Mouse (Mus musculus): ENCODE data around the gene Myoz1.

Gene Myoz1

DNA sequence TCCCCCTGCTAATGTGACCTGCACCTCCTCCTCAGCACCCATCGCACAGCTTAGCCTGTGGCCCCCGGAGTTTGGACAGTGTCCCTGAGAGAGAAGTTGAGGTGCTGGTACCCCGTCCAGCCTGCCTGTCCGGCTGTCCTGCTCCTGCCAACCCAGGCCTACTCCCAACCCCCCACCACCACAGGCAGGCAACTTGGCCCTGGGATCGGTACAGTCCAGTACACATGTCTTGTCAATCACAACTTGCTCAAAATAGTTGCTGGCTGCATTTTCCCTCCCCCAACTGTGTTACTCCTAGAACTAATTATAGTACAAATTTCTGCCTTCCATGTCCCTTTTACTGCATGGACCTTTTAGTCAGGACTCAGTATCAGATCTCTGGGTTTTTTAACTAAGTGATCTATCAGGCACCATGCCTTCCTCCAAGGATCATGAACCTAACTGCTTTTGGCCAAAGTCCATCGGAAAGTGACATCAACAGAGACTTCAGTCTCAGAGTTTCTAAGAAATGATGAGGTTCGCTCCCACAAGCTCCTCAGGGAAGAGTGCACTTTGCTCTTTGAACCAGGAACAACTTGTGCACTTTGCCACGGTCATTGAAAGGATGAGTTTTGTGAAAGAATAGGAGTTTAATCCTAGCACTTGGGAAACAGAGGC lies 11.9 kb upstream of the Myoz1 start, which contains the start of gene Synpo2l:
Gene Synpo2l, minus strand, starts transcription at position 201 of the 657 bp plus-strand sequence.
- peak; percentile 59 for DNase-seq

DNA sequence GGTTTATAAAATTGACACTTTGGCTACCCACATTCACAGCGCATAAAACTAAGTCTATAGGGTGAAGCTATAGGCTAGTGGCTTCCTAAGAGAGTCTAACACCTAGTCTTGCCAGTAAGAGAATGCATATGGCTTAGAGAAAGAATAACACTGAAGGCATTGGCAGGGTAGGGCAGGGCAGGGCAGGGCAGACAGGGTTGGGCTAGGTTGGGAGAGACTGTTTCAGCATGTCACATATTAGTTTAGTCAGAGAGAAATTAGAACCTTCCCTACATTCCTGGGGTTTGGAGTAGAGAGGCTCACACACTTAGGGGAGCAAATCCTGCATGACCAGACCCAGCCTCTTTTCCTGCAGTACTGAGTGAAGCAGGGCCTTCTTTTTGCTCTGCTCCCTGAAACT lies 11.1 kb upstream of the Myoz1 start:
- no peak for DNase-seq

DNA sequence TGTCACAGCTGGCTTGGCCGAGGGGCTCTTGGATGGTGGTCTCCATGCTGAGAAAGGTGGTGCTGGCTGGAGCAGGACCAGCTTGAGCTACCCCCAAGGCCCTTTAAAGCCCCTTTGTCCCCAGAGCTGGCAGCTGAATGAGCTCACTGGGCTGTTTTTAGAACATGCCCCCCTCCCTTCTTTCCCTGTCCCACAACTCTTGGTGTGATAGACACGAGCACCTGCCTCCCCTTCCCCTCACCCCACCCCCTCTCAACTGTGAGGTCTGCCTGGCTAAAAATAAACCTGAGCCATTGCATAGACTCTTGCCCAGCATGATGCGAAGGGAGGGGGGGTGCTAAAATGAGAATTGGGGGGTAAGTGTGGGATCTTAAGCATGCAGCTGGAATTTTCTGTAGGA lies 8.1 kb upstream of the Myoz1 start:
- DNase-seq, result no peak

DNA sequence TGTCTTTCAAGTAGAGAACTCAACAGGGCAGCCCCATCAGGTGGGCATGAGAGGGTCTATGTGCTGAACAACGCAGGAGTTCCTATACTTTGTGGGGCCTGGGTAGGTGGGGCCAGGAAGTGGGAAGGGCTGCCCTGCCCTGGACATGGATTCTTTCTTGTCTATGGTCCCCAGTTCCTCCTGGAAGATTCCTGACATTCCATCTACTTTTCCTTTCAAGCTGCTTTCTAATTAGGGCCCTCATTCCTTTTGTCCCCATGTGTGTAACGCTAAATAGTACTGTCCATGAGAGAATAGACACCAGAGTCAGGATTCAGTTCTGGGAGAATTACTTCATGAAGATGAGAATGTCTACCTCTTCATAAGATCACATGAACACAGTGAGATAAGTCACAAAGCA lies 7.3 kb upstream of the Myoz1 start:
- no peak for DNase-seq

DNA sequence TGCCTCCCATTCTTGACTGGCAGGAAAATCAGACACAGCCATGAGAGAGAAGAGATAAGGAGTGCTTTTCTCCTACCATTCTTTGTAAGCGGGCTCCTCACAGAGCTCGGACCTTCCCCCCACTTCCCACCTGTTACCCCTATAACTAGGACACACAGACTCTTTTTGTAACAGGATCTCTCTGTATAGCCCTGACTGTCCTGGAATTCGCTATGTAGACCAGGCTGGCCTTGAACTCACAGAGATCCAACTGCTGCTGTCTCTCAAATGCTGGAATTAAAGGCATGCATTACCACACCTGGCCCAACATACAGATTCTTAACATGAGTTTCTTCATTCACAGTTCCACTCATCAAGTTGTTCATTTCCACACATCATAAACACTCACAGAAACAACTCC lies 6.4 kb upstream of the Myoz1 start:
- DNase-seq, result no peak

DNA sequence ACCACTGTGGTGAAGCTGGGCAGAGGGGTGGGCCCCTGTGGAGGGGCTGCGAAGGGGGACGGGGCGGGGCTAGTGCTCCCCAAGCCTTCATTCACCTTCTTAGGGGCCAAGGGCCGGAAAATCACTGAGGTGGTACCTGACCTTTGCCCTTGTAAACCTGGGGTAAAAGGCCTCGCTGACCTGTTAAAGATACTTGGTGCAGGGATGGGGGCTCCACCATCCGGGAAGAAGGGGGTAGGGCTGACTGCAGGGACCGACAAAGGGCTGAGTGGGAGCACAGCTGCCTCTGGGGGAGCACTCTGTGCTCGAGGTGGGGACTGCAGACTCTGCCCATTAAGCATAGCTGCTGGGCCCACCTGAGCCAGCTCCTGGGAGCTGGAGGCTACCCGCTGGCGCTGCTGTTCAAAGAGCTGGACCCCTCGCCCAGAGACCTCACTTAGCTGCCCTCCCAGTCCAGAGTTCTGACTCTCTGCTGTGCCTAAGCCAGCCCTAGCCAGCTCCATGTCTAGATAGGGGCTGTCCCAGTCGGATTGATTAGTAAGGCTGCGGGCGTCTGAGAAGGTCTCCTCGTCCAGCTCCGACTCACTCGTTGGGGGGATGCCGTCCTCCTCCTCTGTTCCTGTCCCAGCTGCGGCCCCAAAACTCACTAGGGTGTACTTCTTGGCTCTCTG lies 5.5 kb upstream of the Myoz1 start:
- no peak for DNase-seq

DNA sequence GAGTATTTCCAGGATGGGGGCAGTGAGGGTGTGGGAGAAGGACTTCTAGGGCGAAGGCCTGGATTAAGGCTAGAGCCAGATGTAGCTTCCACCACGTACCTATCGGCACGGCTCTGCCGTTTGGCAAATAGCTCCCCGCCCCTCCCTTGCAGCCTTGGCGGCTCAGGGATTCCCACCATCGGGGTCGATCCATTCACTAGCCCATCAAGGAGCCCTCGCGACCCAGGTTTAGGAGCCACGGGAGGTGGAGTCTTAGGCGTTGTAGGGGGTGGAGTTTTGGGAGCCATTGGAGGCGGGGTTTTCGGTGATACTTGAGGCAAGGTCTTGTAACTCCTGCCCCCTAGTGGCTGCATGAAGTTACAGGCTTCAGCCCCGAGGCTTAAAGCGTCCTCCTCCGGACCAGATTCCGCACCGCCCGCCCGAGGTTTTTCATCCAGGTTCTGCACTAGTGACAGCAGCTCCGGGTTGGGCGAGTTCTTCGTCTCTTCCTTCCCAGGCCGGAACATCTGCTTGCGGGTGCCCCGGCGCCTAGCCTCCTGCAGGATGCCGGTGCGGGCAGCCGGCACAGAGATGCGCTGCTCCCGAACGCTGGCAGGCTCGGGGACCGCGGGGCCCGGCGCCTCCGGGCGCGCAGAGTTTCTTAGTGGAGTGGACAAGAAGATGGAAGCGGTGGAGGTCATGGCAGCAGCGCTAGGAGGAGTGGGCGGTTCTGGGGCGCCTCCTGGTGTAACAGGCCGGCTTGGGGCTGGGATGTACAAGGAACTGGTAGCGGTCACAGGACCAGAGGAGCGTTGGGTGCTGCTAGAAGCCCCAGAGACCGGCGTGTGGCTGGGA lies 4.7 kb upstream of the Myoz1 start:
- DNase-seq, result peak; percentile 95

DNA sequence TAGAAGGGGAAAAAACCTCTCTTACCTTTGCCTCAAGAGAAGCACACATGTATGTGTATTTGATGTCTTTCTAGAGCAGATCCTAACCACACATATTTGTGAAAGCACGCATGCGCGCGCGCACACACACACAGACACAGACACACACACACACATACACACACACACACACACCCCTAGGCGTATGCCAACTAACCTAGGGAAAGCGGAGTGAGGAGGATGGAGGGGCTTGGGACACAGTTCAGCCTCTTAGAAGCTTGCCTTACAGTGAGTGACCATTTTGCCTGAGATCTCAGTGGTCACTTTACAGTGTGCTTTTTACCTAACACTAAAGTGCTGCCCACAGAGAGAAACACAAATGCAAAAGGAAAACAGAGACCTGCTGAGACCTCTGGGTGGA lies 3.3 kb upstream of the Myoz1 start:
- DNase-seq, result no peak

DNA sequence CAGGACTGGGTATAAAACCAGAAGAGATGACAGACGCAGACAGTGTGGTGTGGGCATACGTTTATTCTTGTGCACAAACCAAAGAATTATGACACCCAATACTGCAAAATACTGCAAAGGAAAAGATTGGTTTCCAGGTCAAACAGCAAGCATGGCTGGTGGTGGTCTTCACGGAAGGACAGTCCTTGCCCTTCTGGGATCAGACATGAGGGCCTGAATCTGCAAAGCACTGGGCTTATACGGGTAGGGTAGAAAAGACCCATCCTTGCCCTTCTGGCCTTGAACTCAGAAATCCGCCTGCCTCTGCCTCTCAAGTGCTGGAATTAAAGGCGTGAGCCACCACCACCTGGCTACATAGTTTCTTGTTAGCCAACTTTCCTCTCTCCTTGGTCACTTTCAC lies 2.6 kb upstream of the Myoz1 start:
- DNase-seq, result no peak

DNA sequence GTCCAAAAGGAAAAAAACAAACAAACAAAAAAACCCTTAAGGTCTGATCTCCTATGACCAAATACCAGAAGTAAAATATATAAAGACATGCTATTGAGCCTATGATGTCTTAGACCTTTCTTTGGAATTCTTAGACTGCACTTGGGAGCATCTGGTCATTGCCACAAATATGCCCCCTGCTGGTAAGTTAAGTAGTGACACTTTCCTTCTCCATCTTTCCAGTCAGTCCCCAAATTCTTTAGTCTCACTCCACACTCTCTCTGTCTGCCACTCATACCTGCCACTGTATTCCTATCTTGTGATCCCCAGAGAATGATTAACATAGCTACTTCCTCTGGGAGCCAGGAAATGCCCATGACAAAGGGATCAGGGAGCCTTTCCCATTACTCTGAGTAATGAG lies 2.0 kb upstream of the Myoz1 start:
- DNase-seq, result peak; percentile 64

DNA sequence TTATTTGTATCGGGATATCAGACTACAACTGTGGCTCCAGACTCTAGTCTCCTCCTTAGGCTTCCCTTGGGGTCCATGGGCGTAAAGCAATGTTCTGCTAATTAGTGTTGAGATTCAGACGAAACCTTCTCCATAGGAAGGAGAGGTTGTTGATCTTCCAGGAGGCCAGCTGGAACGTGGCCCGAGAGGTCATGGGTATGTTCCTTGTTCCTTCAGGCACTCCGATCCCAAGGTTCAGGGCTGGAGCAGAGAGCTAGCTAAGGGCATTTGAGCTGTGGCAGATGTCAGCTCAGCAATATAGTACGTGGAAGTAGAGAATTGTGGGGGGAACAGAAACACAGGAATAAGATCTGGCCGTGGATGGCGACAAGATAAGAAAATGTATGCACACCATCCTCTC lies 609 bp downstream of the Myoz1 start:
- no peak for DNase-seq

DNA sequence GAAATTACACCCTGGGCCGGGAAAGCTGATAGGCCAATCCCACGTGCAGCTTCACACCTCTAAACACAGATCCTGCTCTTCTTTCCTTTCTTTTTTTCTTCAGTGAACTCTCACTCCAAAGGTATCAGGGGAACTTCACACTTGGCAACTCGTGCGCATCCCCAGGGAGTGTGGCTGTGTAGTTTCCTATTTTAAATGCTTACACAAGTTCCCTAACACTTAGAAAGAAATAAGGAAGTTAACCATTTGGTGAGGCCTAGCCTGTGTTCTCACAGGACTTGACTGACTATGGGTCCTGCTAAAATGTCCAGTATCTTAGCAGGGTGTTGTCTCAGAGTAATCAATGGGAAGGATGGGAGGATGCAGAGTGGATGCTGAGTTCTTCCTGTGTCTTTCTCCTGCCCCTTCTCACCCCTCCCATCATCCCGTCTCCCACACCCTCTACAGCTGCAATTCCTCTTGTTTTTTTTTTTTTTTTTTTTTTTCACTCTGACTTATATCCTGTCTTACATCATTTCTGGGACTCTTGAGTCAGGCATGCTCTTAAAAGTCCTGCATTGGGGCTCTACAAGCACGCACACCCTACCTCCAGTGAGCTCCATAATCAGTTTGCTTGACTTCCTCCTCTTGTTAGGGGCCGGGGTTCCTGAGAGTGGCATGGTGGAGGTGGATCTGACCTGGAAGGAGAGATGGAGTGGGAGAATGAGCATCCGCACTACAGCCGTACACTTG lies 1.5 kb downstream of the Myoz1 start:
- DNase-seq, result no peak

DNA sequence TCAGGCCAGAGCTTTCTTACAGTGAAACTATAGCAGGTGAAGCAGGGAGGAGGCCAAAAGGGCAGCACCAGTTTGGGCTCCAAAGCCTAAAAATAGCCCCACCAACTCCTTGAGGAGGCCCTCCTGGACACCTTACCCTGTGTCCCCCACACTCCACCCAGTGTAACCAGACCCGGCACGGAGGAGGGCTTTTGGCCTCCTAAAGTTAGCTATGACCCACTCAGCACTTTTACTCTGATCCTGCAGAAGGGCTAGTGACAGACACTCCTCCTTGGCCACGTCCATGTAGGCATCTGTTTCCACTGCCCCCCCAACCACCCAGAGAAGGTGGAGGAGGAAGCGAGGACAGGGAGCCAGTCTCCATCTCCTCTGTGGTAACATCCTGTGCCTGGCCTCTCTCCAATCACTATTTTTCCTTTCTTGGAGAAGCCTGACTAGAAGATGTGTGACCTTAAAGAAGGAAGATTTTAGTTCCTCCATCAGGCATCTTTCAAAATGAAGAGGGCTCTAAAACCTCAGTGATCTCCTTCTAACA lies 4.6 kb downstream of the Myoz1 start:
- DNase-seq, result no peak

DNA sequence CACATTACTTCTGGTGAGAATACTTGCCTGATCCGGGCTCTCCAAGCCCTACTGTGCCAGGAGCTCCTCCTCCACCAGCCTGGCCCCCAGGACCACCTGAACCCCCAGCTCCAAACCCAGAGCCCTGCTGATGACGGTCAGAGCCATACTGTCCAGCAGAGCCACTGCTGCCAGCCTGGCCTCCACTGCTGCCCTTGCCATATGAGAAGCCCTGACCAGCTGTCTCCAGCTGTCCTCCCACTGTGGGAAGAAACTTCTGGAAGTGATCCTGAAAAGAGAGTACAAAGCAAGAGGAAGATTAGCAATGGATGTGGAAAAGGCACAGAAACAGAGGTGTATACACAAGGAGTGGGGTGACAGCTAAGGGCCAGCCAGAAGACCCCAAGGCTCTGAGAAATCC lies 5.3 kb downstream of the Myoz1 start:
- DNase-seq, result no peak

DNA sequence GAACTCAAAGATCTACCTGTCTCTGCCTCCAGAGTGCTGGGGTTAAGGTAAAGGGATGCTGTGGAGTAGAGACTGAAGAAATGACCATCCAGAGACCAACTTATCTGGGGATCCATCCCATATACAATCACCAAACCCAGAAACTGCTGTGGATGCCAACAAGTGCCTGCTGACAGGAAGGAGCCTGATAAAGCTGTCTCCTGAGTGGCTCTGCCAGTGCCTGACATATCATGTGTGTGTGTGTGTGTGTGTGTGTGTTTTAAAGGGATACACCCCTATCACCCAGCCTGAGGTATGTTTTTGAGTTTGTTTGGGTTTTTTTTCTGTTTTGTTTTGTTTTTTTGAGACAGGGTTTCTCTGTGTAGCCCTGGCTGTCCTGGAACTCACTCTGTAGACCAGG lies 10.0 kb downstream of the Myoz1 start:
- no peak for DNase-seq

DNA sequence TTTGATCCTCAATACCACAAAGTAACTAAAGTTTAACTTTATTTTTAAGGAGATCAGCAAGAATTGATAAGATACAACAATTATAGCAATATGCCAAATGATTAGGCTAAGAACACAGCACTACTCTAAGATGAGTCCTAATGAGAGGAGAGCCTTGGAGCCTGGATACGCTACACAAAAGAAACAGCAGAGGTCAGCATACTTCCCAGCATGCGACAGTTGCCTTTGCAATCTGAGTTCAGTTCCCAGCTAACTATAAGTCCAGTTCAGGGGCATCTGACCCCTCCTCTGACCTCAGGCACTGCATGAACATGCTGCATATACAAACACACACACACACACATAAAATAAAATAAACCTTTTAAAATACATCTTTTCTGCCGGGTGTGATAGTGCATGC lies 10.8 kb downstream of the Myoz1 start:
- DNase-seq, result no peak

DNA sequence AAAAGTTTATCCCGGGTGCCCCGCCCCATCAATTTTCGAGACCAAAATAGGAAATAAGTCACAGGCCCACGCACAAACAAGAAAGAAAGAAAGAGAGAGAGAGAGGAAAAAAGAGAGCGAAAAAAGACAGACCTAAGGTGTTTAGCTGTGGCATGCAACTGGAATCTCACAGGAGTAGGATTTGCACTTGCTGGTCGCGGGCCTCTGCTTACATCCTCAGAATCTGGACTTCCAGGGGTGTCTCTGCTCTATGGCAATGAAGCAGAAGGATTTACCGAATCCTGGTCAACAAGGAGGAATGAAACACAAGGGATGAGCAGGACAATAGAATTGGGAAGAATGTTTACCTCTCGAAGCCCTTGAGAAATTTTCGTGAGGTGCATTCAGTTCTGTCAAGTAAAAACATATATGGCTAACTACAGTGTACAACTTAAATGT lies 14.9 kb downstream of the Myoz1 start:
- no peak for DNase-seq

DNA sequence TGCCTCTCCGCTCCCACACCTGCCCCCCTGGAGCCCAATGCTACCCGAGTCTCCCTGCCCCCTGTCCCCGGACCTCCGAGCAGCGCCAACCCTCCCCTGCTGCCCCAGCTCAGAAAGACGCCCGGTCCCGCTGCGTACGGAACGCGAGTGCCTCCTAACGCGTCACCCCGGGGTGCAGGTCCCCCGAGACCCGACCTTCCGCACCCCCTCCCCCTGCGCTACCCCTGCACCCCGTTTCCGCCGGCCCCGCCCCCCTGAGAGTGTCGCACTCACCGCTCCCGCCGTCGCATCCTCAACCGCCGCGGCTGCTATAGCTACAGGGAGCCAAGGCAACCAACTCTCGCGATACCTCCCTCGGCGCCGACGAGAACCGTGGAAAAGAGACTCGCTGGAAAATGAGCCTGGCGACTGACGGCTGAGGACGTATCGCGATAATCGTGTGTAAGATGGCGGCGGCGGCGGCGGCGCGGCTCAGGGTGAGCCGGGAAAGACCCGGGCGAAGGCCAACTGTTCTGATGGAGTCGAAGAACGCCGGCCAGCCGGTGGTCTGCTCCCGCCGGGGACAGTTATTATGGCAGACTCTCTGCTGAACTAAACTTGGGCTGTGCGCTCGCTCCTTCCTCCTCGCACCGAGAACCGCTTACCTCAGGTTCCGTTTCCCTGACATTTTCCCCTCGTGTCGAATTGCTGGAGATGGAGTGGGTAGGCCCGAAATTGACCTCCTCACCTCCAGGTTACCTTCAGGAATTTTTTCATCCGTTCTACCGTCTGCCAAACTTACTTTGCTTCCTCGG lies 15.5 kb downstream of the Myoz1 start, which contains the start of gene Usp54:
Gene Usp54, minus strand, starts transcription at position 420 of the 794 bp plus-strand sequence.
- peak; percentile 98 for DNase-seq

DNA sequence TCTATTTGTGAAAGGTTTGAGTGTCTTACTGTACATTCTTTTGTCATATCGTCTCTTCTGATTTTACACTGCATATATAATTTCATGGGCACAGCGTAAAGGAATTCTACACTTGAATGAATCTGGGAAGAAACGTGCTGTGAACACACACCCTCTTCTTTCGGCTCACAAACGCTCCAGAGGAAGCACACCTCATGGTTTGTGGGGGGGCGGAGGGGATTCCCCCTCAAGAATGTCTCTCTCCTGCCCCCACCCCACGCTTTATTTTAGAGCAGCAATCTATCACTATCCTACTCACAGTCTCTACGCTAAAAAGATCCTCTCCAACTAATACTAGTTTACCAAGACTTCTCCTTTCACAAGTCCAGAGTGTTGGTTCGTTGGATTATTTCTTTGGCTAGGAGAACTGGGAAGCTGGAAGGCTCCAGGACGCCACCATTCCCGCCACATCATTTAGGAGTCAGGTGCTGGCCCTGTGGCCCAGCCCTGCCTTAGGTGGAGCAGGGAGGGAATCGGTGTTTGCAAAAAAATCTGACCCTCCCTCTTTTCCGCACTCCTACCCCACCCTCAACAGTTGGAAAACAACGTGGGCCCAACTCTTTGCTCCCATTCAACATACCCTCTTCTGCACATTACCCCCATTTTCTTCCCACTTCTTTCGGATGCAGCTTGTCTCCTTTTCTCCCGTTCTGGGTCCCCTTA lies 16.3 kb downstream of the Myoz1 start:
- no peak for DNase-seq

DNA sequence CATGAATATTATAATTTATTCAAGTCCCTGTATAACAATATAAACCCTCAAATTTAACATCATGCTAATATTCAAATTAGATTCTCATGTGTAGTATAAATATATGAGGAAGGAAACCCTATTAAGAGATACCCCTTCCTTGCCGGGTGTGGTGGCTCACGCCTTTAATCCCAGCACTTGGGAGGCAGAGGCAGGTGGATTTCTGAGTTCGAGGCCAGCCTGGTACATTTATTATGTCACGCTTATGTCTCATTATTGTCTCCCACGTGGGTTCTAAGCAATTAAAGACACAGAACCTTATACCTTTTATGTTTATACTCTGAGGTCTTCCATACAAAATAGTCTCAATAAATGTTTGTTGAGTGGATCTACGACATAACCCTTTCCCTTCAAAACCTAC lies 17.6 kb downstream of the Myoz1 start:
- no peak for DNase-seq

Measured in kidney, postnatal 14 days (tissue).